Mouse (Mus musculus) kidney, postnatal 0 days (tissue): ENCODE results near the gene Wnt4. TPM values are rescaled to one million over a fixed set of nuclear protein-coding genes. Genes with fewer than 3 reads are reported as not detected.

Experiments used
- ATAC-seq: fragments of 200-750 bp; cut with Nextera tagmentation; replicated peaks from 2 replicates; pipeline ENCODE4 v1.8.0; 2017; ENCODE audit warnings: low read depth, moderate number of reproducible peaks, moderate TSS enrichment, moderate library complexity; ENCODE audit not compliant: low FRiP score
- DNase-seq: peaks from one replicate; pipeline ENCODE4 v3.0.0-alpha.2; 2016; ENCODE audit warnings: low spot score
- H3K27ac ChIP-seq: fragments of 300-500 bp; sonication (generic); 2 replicates; pipeline ENCODE4 v1.5.1; 2014; ENCODE audit warnings: mild to moderate bottlenecking
- H3K27me3 ChIP-seq: fragments of 300-500 bp; sonication (generic); 2 replicates; pipeline ENCODE4 v1.6.1; 2014; ENCODE audit warnings: low read length, mixed read lengths; ENCODE audit not compliant: insufficient read depth
- H3K36me3 ChIP-seq: fragments of 300-500 bp; sonication (generic); 2 replicates; pipeline ENCODE4 v1.6.1; 2014; ENCODE audit warnings: low read length, mixed read lengths; ENCODE audit not compliant: insufficient read depth
- H3K4me1 ChIP-seq: fragments of 300-500 bp; sonication (generic); replicated peaks from 2 replicates; pipeline ENCODE4 v1.6.1; 2014; ENCODE audit warnings: antibody characterized with exemption, low read length, mixed read lengths; ENCODE audit not compliant: insufficient read depth
- H3K4me2 ChIP-seq: fragments of 300-500 bp; sonication (generic); 2 replicates; pipeline ENCODE4 v1.6.1; 2014; ENCODE audit warnings: mild to moderate bottlenecking, low read length, moderate library complexity, mixed read lengths
- H3K4me3 ChIP-seq: fragments of 300-500 bp; sonication (generic); replicated peaks from 2 replicates; pipeline ENCODE4 v1.5.1; 2014; ENCODE audit warnings: low read depth, low read length
- H3K9ac ChIP-seq: fragments of 300-500 bp; sonication (generic); 2 replicates; pipeline ENCODE4 v1.6.1; 2014; ENCODE audit warnings: low read depth, low read length
- H3K9me3 ChIP-seq: fragments of 300-500 bp; sonication (generic); replicated peaks from 2 replicates; pipeline ENCODE4 v1.6.1; 2016; ENCODE audit warnings: low read length, inconsistent platforms, mixed read lengths
- CTCF ChIP-seq: IDR thresholded peaks from 2 replicates; pipeline ENCODE4 v1.5.1; 2016; ENCODE audit warnings: antibody characterized with exemption, low read depth, mild to moderate bottlenecking, moderate library complexity
- WGBS: fragments of 180-500 bp; shearing (Covaris S2); extraction: QIAGEN DNeasy Blood & Tissue Kit; methylation state at CpG from one replicate; pipeline ENCODE4 v1.1.7; 2014; 5-methylcytosine and 5-hydroxymethylcytosine counted together
- polyA plus RNA-seq: library from polyadenylated mRNA; unstranded; fragments of >200 nt; fragmentation: Nextera tagmentation; extraction: Ambion mirVana; gene quantifications from 2 replicates; pipeline ENCODE4 v1.2.1, GENCODE M21; 2015

Wnt4 gene
- polyA plus RNA-seq: 17.5 and 26.5 TPM in 2 replicates

GRCm38 (mm10) chr4:137277166-137277513 is at the start of gene Wnt4:
TSS of gene Wnt4 (plus strand) at chr4:137277489.
- Histone ChIP-seq H3K27ac (peak within 1 kb of the TSS; percentile 73), H3K4me1 (peaks cover 7% of the 10 kb centered on the region), H3K4me2 (peak within 1 kb of the TSS; percentile 84), H3K27me3 (peaks cover 17% of the 10 kb centered on the region; the same call in 1 of the 2 replicates), H3K36me3 (no peaks in the 10 kb centered on the region), H3K9ac (peak within 1 kb of the TSS; percentile 62), H3K4me3 (peak within 1 kb of the TSS; percentile 56), H3K9me3 (no peaks in the 10 kb centered on the region)
- peak; percentile 62 for DNase-seq
- 0% methylated on average over 13 of the region's 45 CpGs for WGBS
- TF ChIP-seq CTCF: no peak
- ATAC-seq: peak; percentile 83

GRCm38 (mm10) chr4:137228566-137229115 is 48.6 kb upstream of the Wnt4 start:
- TF ChIP-seq CTCF: no peak
- DNase-seq (peak; percentile 25), ATAC-seq (no peak)
- 61% methylated on average over 15 of the region's 15 CpGs for WGBS
- H3K9me3 ChIP-seq: no peaks in the 10 kb centered on the region
- H3K36me3 ChIP-seq: no peaks in the 10 kb centered on the region
- H3K4me3 ChIP-seq: no peak overlapping the region
- no peak overlapping the region for H3K9ac ChIP-seq
- H3K4me1 ChIP-seq: peaks cover 12% of the 10 kb centered on the region; the same call in 1 of the 2 replicates
- H3K27ac ChIP-seq: no peak overlapping the region
- H3K27me3 ChIP-seq: no peaks in the 10 kb centered on the region
- H3K4me2 ChIP-seq: no peak overlapping the region

GRCm38 (mm10) chr4:137231494-137232470 is 45.5 kb upstream of the Wnt4 start:
- no peak overlapping the region for H3K9ac ChIP-seq
- no peak for ATAC-seq

GRCm38 (mm10) chr4:137233632-137234031 is 43.7 kb upstream of the Wnt4 start:
- Histone ChIP-seq H3K27me3 (no peaks in the 10 kb centered on the region), H3K36me3 (no peaks in the 10 kb centered on the region), H3K4me1 (peaks cover 12% of the 10 kb centered on the region; the same call in 1 of the 2 replicates), H3K9me3 (no peaks in the 10 kb centered on the region), H3K9ac (no peak overlapping the region), H3K27ac (no peak overlapping the region), H3K4me2 (no peak overlapping the region), H3K4me3 (no peak overlapping the region)
- DNase-seq (no peak), ATAC-seq (no peak)
- WGBS: 78% methylated on average over 5 of the region's 5 CpGs
- TF ChIP-seq CTCF: no peak

More at GRCm38 (mm10) chr4:137231494-137232470, 45.5 kb upstream of the Wnt4 start:
- H3K27ac ChIP-seq: 0 out of 2 replicates have a peak overlapping the region, but pooled peaks have one; percentile 6
- no peaks in the 10 kb centered on the region for H3K9me3 ChIP-seq
- no peak for TF ChIP-seq CTCF
- H3K4me3 ChIP-seq: no peak overlapping the region
- H3K36me3 ChIP-seq: no peaks in the 10 kb centered on the region
- 55% methylated on average over 16 of the region's 16 CpGs for WGBS
- H3K4me2 ChIP-seq: no peak overlapping the region
- DNase-seq: peak; percentile 41
- H3K27me3 ChIP-seq: no peaks in the 10 kb centered on the region
- H3K4me1 ChIP-seq: peaks cover 12% of the 10 kb centered on the region; the same call in 1 of the 2 replicates

- 88% methylated on average over 2 of the region's 2 CpGs for WGBS
- Histone ChIP-seq H3K4me3 (no peak overlapping the region), H3K27ac (no peak overlapping the region), H3K27me3 (no peaks in the 10 kb centered on the region), H3K4me1 (peaks cover 12% of the 10 kb centered on the region; the same call in 1 of the 2 replicates), H3K4me2 (no peak overlapping the region), H3K9ac (no peak overlapping the region), H3K36me3 (no peaks in the 10 kb centered on the region), H3K9me3 (no peaks in the 10 kb centered on the region)
- ATAC-seq (no peak), DNase-seq (peak; percentile 83)
- no peak for TF ChIP-seq CTCF
These were observed 42.8 kb upstream of the Wnt4 start for GRCm38 (mm10) chr4:137234444-137234843.

- H3K27me3 ChIP-seq: no peaks in the 10 kb centered on the region
- no peak for ATAC-seq
These were observed 41.9 kb upstream of the Wnt4 start for GRCm38 (mm10) chr4:137235368-137235767.

More at GRCm38 (mm10) chr4:137235368-137235767, 41.9 kb upstream of the Wnt4 start:
- Histone ChIP-seq H3K9ac (no peak overlapping the region), H3K27ac (no peak overlapping the region), H3K4me3 (no peak overlapping the region), H3K4me1 (peaks cover 12% of the 10 kb centered on the region; the same call in 1 of the 2 replicates), H3K36me3 (no peaks in the 10 kb centered on the region), H3K9me3 (no peaks in the 10 kb centered on the region), H3K4me2 (no peak overlapping the region)
- 71% methylated on average over 9 of the region's 9 CpGs for WGBS
- TF ChIP-seq CTCF: no peak
- DNase-seq: no peak
